Mouse (Mus musculus): ENCODE measurements around the gene Pnpla8.

DNA sequence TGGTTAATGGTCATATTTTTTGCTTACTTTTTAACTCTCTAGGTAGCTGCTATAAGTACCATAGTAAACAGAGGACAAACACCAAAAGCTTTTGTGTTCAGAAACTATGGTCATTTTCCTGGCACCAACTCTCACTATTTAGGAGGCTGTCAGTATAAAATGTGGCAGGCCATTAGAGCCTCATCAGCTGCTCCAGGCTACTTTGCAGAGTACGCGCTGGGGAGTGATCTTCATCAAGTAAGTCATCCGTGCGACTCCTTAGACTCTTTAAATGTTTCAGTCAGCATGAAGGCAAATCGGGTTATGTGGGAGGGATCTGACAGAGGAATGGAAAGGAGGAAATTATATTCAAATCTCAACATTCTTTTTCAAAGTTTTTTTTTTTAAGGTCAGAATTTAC, 83.7 kb downstream of the Pnpla8 start:
- TF ChIP-seq CTCF (IDR thresholded peaks at IDR 0.05; ENCODE audit: borderline replicate concordance, insufficient read depth, low read length): no peak
- no peak for TF ChIP-seq POLR2A (IDR thresholded peaks at IDR 0.05; ENCODE audit: low read depth, low read length)
